Mouse (Mus musculus): Measurements from ENCODE around the gene Ctnnbl1. TPM values are rescaled to one million over a fixed set of nuclear protein-coding genes. Genes with fewer than 3 reads are reported as not detected.

The Ctnnbl1 gene
- total and polyA plus RNA-seq, 3 experiments, result 46.0 to 57.2 (median 48.6) TPM

DNA sequence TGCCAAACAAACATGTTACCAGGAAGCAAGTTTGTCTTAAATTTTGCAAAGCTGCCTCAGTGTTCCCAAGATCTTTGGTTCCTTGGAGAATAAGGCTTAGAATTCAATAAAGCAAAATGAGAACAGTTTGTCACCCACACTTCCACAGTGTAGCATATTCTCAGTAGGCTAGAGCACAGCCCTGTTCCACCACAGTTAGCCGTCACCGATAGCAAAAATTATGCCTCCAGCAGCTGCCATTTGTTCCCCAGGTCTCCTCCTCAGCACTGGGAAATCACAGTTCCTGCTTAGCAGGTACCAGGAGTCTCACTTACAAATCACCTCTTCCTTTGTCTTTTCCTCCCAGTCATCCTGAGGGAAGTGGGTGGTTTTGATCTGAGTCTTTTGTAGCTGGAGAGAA, 10.8 kb downstream of the Ctnnbl1 start:
- no peaks in the 10 kb centered on the region for H3K27me3 ChIP-seq (replicated peaks)
- H3K27ac ChIP-seq (ENCODE audit: insufficient read depth, low read depth), result no peak overlapping the region
- no peaks in the 10 kb centered on the region for H3K9me3 ChIP-seq (replicated peaks; ENCODE audit: low read length)
- H3K36me3 ChIP-seq (replicated peaks in 1 of 2; ENCODE audit: control insufficient read depth in 1 of 2, insufficient read depth in 1 of 2, low read length in 1 of 2), result peaks cover 5 to 60% of the 10 kb centered on the region in 2 experiments
- peaks cover 0 to 3% of the 10 kb centered on the region in 2 experiments; a peak in 1 of 4 replicates for H3K4me1 ChIP-seq (ENCODE audit: control insufficient read depth in 1 of 2, insufficient read depth in 2 of 2)
- TF ChIP-seq TCF12 (IDR thresholded peaks at IDR 0.05; ENCODE audit: low read depth, low read length) (no peak), ELF1 (IDR thresholded peaks at IDR 0.05; ENCODE audit: low read depth, low read length) (no peak), MEF2A (IDR thresholded peaks at IDR 0.05; ENCODE audit: borderline replicate concordance, low read depth, low read length) (no peak), USF1 (IDR thresholded peaks at IDR 0.05; ENCODE audit: low read depth, low read length) (no peak), MAX (IDR thresholded peaks at IDR 0.05; ENCODE audit: low read length) (no peak), EP300 (IDR thresholded peaks at IDR 0.05; ENCODE audit: low read length) (no peak), ZKSCAN1 (IDR thresholded peaks at IDR 0.05; ENCODE audit: borderline replicate concordance, low read depth, low read length) (no peak), CHD2 (IDR thresholded peaks at IDR 0.05; ENCODE audit: low read length) (no peak), JUND (conservative IDR thresholded peaks at IDR 0.05; ENCODE audit: low read depth, low read length) (no peak), RAD21 (IDR thresholded peaks at IDR 0.05; ENCODE audit: low read depth, low read length) (no peak), ZMIZ1 (IDR thresholded peaks at IDR 0.05; ENCODE audit: low read depth, low read length) (no peak), KAT2A (IDR thresholded peaks at IDR 0.05; ENCODE audit: insufficient replicate concordance, low read length) (no peak), POLR2A (IDR thresholded peaks at IDR 0.05; ENCODE audit: low read depth, low read length) (no peak), MAZ (IDR thresholded peaks at IDR 0.05; ENCODE audit: low read depth, low read length) (no peak)
- dilution Hi-C loops (cut with MboI; ENCODE audit: extremely low pct_ligation_motif_present, extremely low pct_unique_long_range_greater_than_20kb, low sequenced_read_pairs) (no loop called here), in situ Hi-C loops (cut with MboI; ENCODE audit: low pct_ligation_motif_present, low pct_unique_long_range_greater_than_20kb, low sequenced_read_pairs) (loop anchor here (5.0 kb wide), 1 partner anchor 34 kb away; no protein-coding TSS in a partner anchor)
- DNase-seq (ENCODE audit: extremely low read depth), result no peak
- peaks cover 2% of the 10 kb centered on the region for H3K79me2 ChIP-seq (replicated peaks; ENCODE audit: control insufficient read depth, extremely low read depth, insufficient read depth, poor library complexity, severe bottlenecking)
- no peak overlapping the region for H3K4me2 ChIP-seq (ENCODE audit: insufficient read depth, low read depth, poor library complexity, severe bottlenecking)
- no peak overlapping the region for H3K4me3 ChIP-seq (replicated peaks in 1 of 3; ENCODE audit: low read depth in 2 of 3, low read length in 2 of 3, poor library complexity in 1 of 3)
- no peak overlapping the region for H3K9ac ChIP-seq (ENCODE audit: insufficient read depth, low read depth)

DNA sequence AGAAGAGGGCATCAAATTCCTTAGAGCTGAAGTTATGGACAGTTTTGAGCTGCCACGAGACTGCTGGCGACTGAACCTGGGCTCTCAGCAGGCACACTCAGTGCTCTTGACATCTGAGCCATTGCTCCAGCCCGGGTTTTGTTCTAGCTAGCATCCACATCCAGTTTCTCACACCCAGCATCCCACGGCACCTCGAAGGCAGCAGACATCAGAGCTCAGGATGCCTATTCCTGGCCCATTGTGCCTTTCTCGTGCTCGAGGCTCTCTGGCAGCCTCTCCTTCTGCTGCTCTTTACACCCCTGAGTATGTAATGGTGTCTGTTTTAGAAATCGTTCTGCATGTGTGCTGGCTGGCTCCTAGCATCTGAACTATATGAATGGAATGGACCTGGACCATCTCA, 13.3 kb downstream of the Ctnnbl1 start:
- DNase-seq (ENCODE audit: extremely low read depth), result no peak
- H3K9ac ChIP-seq (ENCODE audit: insufficient read depth, low read depth), result no peak overlapping the region
- no peaks in the 10 kb centered on the region for H3K27me3 ChIP-seq (replicated peaks)
- peaks cover 5 to 63% of the 10 kb centered on the region in 2 experiments for H3K36me3 ChIP-seq (replicated peaks in 1 of 2; ENCODE audit: control insufficient read depth in 1 of 2, insufficient read depth in 1 of 2, low read length in 1 of 2)
- H3K9me3 ChIP-seq (replicated peaks; ENCODE audit: low read length), result no peaks in the 10 kb centered on the region
- peaks cover 0 to 3% of the 10 kb centered on the region in 2 experiments; a peak in 1 of 4 replicates for H3K4me1 ChIP-seq (ENCODE audit: control insufficient read depth in 1 of 2, insufficient read depth in 2 of 2)
- no peak overlapping the region for H3K27ac ChIP-seq (ENCODE audit: insufficient read depth, low read depth)
- H3K4me3 ChIP-seq (replicated peaks in 1 of 3; ENCODE audit: low read depth in 2 of 3, low read length in 2 of 3, poor library complexity in 1 of 3), result no peak overlapping the region
- no peaks in the 10 kb centered on the region for H3K79me2 ChIP-seq (replicated peaks; ENCODE audit: control insufficient read depth, extremely low read depth, insufficient read depth, poor library complexity, severe bottlenecking)
- TF ChIP-seq ZC3H11A (IDR thresholded peaks at IDR 0.05; ENCODE audit: low read depth, low read length) (no peak), TBP (conservative IDR thresholded peaks at IDR 0.05; ENCODE audit: low read depth, low read length) (no peak), SIN3A (IDR thresholded peaks at IDR 0.05; ENCODE audit: low read length) (no peak), MEF2A (IDR thresholded peaks at IDR 0.05; ENCODE audit: borderline replicate concordance, low read depth, low read length) (no peak)
- dilution Hi-C loops (cut with MboI; ENCODE audit: extremely low pct_ligation_motif_present, extremely low pct_unique_long_range_greater_than_20kb, low sequenced_read_pairs) (no loop called here), in situ Hi-C loops (cut with MboI; ENCODE audit: low pct_ligation_motif_present, low pct_unique_long_range_greater_than_20kb, low sequenced_read_pairs) (no loop called here)
- no peak overlapping the region for H3K4me2 ChIP-seq (ENCODE audit: insufficient read depth, low read depth, poor library complexity, severe bottlenecking)
